Comparison of ENCODE assay signal across 7 mouse cellular contexts in the genomic region with DNA sequence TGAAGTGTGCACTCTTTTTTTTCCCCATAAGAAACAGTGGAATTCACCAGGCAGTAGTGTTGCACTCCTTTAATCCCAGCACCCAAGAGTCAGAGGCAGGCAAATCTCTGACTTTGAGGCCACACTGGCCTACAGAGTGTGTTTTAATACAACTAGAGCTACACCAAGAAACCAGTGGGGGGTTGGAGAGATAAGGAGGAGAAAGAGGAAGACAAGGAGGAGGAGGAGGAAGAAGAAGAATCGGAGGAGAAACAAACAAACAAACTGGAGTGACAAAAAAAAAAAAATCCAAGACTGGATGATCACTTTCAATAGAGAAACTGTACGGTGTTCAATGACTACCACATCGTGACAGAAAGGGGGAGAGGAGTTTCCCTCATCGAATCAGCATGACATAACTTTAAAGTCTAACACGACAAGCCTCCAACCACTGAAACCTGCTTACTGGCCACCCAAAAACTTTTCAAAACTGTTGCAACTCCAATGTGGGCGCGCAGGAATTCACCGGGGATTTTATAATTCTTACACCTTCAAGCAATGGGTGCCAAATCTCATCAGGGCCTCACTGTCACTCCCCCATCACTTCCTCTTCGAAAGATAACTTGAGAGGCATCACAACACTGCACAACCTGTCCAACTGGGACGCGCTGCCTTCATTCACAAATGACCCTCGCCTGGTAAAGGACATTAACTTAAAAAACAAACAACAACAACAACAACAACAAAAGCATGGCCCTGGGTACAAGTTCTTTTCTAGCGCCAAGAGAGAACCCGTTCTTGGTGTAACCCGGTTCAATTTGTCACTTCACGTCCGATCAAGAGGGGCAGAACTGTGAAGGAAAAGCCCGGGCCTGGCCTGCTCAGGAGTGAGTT. TPM values are rescaled to one million over a fixed set of nuclear protein-coding genes. Genes with fewer than 3 reads are reported as not detected.
DNase-seq lines count a peak whose midpoint lies in the region; ATAC-seq and TF ChIP-seq lines count a peak whose summit lies in the region.

No protein-coding gene starts in this region.

- H3K4me2 ChIP-seq in hindbrain, embryonic 15.5 days, result peak overlapping the region; percentile 82
- peak overlapping the region; percentile 89 for H3K4me2 ChIP-seq in liver, embryonic 15.5 days

- H3K27me3 ChIP-seq in thymus, adult 2 months (ENCODE audit: control insufficient read depth, insufficient read depth, low read length), result peaks cover 8% of the 10 kb centered on the region; the same call in 1 of the 2 replicates
- no peaks in the 10 kb centered on the region for H3K27me3 ChIP-seq in hindbrain, embryonic 15.5 days
- H3K27me3 ChIP-seq in liver, embryonic 15.5 days, result peaks cover 16% of the 10 kb centered on the region; the same call in 1 of the 2 replicates

- ATAC-seq in hindbrain, embryonic 15.5 days (ENCODE audit: low FRiP score, low read depth), result no peak
- peak; percentile 36 for ATAC-seq in liver, embryonic 15.5 days (ENCODE audit: insufficient read depth)
- ATAC-seq in cerebellum, adult (ENCODE audit: insufficient number of reproducible peaks, low FRiP score, low TSS enrichment), result no peak

- H3K9me3 ChIP-seq in hindbrain, embryonic 15.5 days, result no peaks in the 10 kb centered on the region
- no peaks in the 10 kb centered on the region for H3K9me3 ChIP-seq in liver, embryonic 15.5 days (replicated peaks)

- H3K36me3 ChIP-seq in thymus, adult 2 months (ENCODE audit: control insufficient read depth, insufficient read depth, low read length), result no peaks in the 10 kb centered on the region
- no peaks in the 10 kb centered on the region for H3K36me3 ChIP-seq in hindbrain, embryonic 15.5 days
- no peaks in the 10 kb centered on the region for H3K36me3 ChIP-seq in liver, embryonic 15.5 days (replicated peaks)

- DNase-seq in thymus, adult 2 months, result no peak
- no peak for DNase-seq in thymus, postnatal 10 days (ENCODE audit: low spot score in 2 of 2)
- peak; percentile 21 to 35 for DNase-seq in spleen, postnatal 36 days (ENCODE audit: low spot score in 2 of 2)

- peak overlapping the region; percentile 90 for H3K9ac ChIP-seq in hindbrain, embryonic 15.5 days
- H3K9ac ChIP-seq in liver, embryonic 15.5 days, result peak overlapping the region; percentile 88

- TF ChIP-seq CTCF in thymus, adult 2 months (IDR thresholded peaks at IDR 0.05; ENCODE audit: borderline replicate concordance, control insufficient read depth, extremely low read depth, insufficient read depth, low read length, poor library complexity), result no peak
- TF ChIP-seq CTCF in cortical plate, adult 2 months (IDR thresholded peaks at IDR 0.05; ENCODE audit: extremely low read depth, insufficient read depth, low read length), result no peak

- TF ChIP-seq POLR2A in thymus, adult 2 months (IDR thresholded peaks at IDR 0.05; ENCODE audit: control insufficient read depth, extremely low read depth, insufficient read depth, low read length, poor library complexity), result no peak
- TF ChIP-seq POLR2A in cortical plate, adult 2 months (IDR thresholded peaks at IDR 0.05; ENCODE audit: extremely low read depth, insufficient read depth, low read length), result no peak

- 7% methylated on average over 18 of the region's 18 CpGs for WGBS in thymus, adult 2 months
- WGBS in hindbrain, embryonic 15.5 days, result 6% methylated on average over 18 of the region's 18 CpGs
- 2% methylated on average over 18 of the region's 18 CpGs for WGBS in liver, embryonic 15.5 days (ENCODE audit: insufficient replicate concordance)

- H3K4me1 ChIP-seq in thymus, adult 2 months (replicated peaks; ENCODE audit: control insufficient read depth, insufficient read depth, low read length), result peaks cover 9% of the 10 kb centered on the region; the same call in 1 of the 2 replicates
- peaks cover 8% of the 10 kb centered on the region for H3K4me1 ChIP-seq in cortical plate, adult 2 months (ENCODE audit: control insufficient read depth, insufficient read depth, low read length)
- H3K4me1 ChIP-seq in hindbrain, embryonic 15.5 days (replicated peaks), result peaks cover 45% of the 10 kb centered on the region
- H3K4me1 ChIP-seq in liver, embryonic 15.5 days (replicated peaks), result peaks cover 55% of the 10 kb centered on the region

- peak overlapping the region; percentile 12; the same call in 1 of the 2 replicates for H3K27ac ChIP-seq in thymus, adult 2 months (ENCODE audit: control insufficient read depth, insufficient read depth, low read length)
- H3K27ac ChIP-seq in cortical plate, adult 2 months (ENCODE audit: insufficient read depth, low read length), result peak overlapping the region; percentile 95
- H3K27ac ChIP-seq in hindbrain, embryonic 15.5 days (replicated peaks), result peak overlapping the region; percentile 92
- H3K27ac ChIP-seq in liver, embryonic 15.5 days (replicated peaks), result peak overlapping the region; percentile 81

- H3K4me3 ChIP-seq in thymus, adult 2 months (ENCODE audit: control insufficient read depth, insufficient read depth, low read length), result peak overlapping the region; percentile 75
- peak overlapping the region; percentile 64 for H3K4me3 ChIP-seq in cortical plate, adult 2 months (ENCODE audit: insufficient read depth, low read length)
- H3K4me3 ChIP-seq in hindbrain, embryonic 15.5 days, result peak overlapping the region; percentile 82
- peak overlapping the region; percentile 78 for H3K4me3 ChIP-seq in liver, embryonic 15.5 days (replicated peaks)

RNA-seq across cellular contexts. Expression of a gene that starts 1.2 kb away (rescaled TPM):
- polyA plus RNA-seq in thymus, adult 2 months (2012; rRNA removed), result 35.0 and 44.0 TPM in 2 replicates
- polyA plus RNA-seq in cortical plate, adult 2 months (2012; rRNA removed), result 214 and 216 TPM in 2 replicates
- 44.6 TPM in 2 replicates for polyA plus RNA-seq in hindbrain, embryonic 15.5 days (2015; fragmentation: Nextera tagmentation; extraction: Ambion mirVana)
- 7.1 and 7.6 TPM in 2 replicates for polyA plus RNA-seq in liver, embryonic 15.5 days (2015; fragmentation: Nextera tagmentation; extraction: Ambion mirVana)

RNA-seq across cellular contexts. Expression of a gene that starts 27.6 kb away (rescaled TPM):
- polyA plus RNA-seq in thymus, adult 2 months (2012; rRNA removed), result 17.4 and 19.9 TPM in 2 replicates
- polyA plus RNA-seq in cortical plate, adult 2 months (2012; rRNA removed), result 39.0 TPM in 2 replicates
- polyA plus RNA-seq in hindbrain, embryonic 15.5 days (2015; fragmentation: Nextera tagmentation; extraction: Ambion mirVana), result 61.8 and 65.6 TPM in 2 replicates
- 25.0 and 27.9 TPM in 2 replicates for polyA plus RNA-seq in liver, embryonic 15.5 days (2015; fragmentation: Nextera tagmentation; extraction: Ambion mirVana)

RNA-seq across cellular contexts. Expression of a gene that starts 59.0 kb away (rescaled TPM):
- polyA plus RNA-seq in thymus, adult 2 months (2012; rRNA removed), result 25.6 and 38.0 TPM in 2 replicates
- polyA plus RNA-seq in cortical plate, adult 2 months (2012; rRNA removed), result 44.7 and 45.4 TPM in 2 replicates
- polyA plus RNA-seq in hindbrain, embryonic 15.5 days (2015; fragmentation: Nextera tagmentation; extraction: Ambion mirVana), result 41.2 and 44.9 TPM in 2 replicates
- 18.4 and 20.3 TPM in 2 replicates for polyA plus RNA-seq in liver, embryonic 15.5 days (2015; fragmentation: Nextera tagmentation; extraction: Ambion mirVana)

Comparison
In these comparisons a context has a peak if more than half of its experiments do, and no peak if none do; other contexts are left out.
1. DNase-seq: peak in spleen, postnatal 36 days (2 of 2); none in thymus, adult 2 months (single experiment) and thymus, postnatal 10 days (0 of 2).
2. H3K27ac ChIP-seq: peak in every context shown above with its lines; median percentile 95 in cortical plate, adult 2 months; 92 in hindbrain, embryonic 15.5 days; 81 in liver, embryonic 15.5 days; 12 in thymus, adult 2 months.
3. Peak in every context shown above with its lines, with median percentiles within 50 percentile points of each other: H3K4me3 ChIP-seq.